Mouse (Mus musculus) stomach, postnatal 0 days (tissue): Measurements from ENCODE around the gene Lrch1. TPM values are rescaled to one million over a fixed set of nuclear protein-coding genes. Genes with fewer than 3 reads are reported as not detected.
A peak's percentile ranks its signal among the peaks of the same experiment; 100 is the strongest.

Experiments used
- ATAC-seq: fragments of 200-750 bp; cut with Nextera tagmentation; 2 replicates; pipeline ENCODE4 v1.8.0; 2017; ENCODE audit not compliant: low FRiP score, low TSS enrichment
- DNase-seq: peaks from one replicate; pipeline ENCODE4 v3.0.0-alpha.2; 2016; ENCODE audit warnings: low spot score
- H3K27ac ChIP-seq: fragments of 300-500 bp; sonication (generic); replicated peaks from 2 replicates; pipeline ENCODE4 v1.5.1; 2014; ENCODE audit warnings: mild to moderate bottlenecking, control low read depth
- H3K27me3 ChIP-seq: fragments of 300-500 bp; sonication (generic); 2 replicates; pipeline ENCODE4 v1.6.1; 2014; ENCODE audit warnings: low read length; ENCODE audit not compliant: control insufficient read depth, insufficient read depth
- H3K36me3 ChIP-seq: fragments of 300-500 bp; sonication (generic); 2 replicates; pipeline ENCODE4 v1.6.1; 2014; ENCODE audit warnings: low read length, mixed read lengths; ENCODE audit not compliant: control insufficient read depth, insufficient read depth
- H3K4me1 ChIP-seq: fragments of 300-500 bp; sonication (generic); replicated peaks from 2 replicates; pipeline ENCODE4 v1.6.1; 2014; ENCODE audit warnings: antibody characterized with exemption; ENCODE audit not compliant: control insufficient read depth, insufficient read depth
- H3K4me2 ChIP-seq: fragments of 300-500 bp; sonication (generic); replicated peaks from 2 replicates; pipeline ENCODE4 v1.6.1; 2014; ENCODE audit warnings: low read depth, mild to moderate bottlenecking, control low read depth, moderate library complexity
- H3K4me3 ChIP-seq: fragments of 300-500 bp; sonication (generic); 2 replicates; pipeline ENCODE4 v1.5.1; 2014; ENCODE audit warnings: low read depth, low read length, control low read depth
- H3K9ac ChIP-seq: fragments of 300-500 bp; sonication (generic); 2 replicates; pipeline ENCODE4 v1.6.1; 2014; ENCODE audit warnings: mild to moderate bottlenecking, low read length, control low read depth, mixed read lengths
- H3K9me3 ChIP-seq: fragments of 300-500 bp; sonication (generic); 2 replicates; pipeline ENCODE4 v1.6.1; 2016; ENCODE audit warnings: low read length; ENCODE audit not compliant: control insufficient read depth
- CTCF ChIP-seq: IDR thresholded peaks from 2 replicates; pipeline ENCODE4 v1.5.1; 2016; ENCODE audit warnings: antibody characterized with exemption, low read depth, mild to moderate bottlenecking, moderate library complexity
- EP300 ChIP-seq: optimal IDR thresholded peaks from 2 replicates; pipeline ENCODE3; 2016; ENCODE audit warnings: antibody characterized with exemption
- WGBS: fragments of 180-500 bp; shearing (Covaris S2); extraction: QIAGEN DNeasy Blood & Tissue Kit; methylation state at CpG from one replicate; pipeline ENCODE4 v1.1.7; 2014; 5-methylcytosine and 5-hydroxymethylcytosine counted together
- polyA plus RNA-seq: library from polyadenylated mRNA; unstranded; fragments of >200 nt; fragmentation: Nextera tagmentation; extraction: Ambion mirVana; gene quantifications from 2 replicates; pipeline ENCODE4 v1.2.1, GENCODE M21; 2015

The Lrch1 gene
- polyA plus RNA-seq, 1 experiment from 2014 or later = 11.7 TPM

DNA sequence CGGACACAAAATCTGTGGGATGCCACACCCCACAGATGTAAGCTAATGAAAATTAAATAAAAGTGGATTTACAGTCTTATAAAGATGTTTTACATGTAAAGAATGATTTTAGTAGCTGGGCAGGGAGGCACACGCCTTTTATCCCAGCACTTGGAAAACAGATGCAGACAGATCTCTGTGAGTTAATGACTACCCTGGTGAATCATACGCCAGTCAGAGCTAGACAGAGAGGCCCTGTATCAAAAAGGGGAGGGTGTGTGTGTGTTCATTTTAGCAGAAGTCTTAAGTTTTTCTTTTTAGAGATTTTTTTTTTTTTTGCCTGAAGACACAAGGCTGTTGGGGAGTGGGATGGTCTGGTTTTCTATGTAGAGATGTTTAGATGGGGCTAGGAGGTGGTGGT, 160.0 kb downstream of the Lrch1 start:
- H3K27me3 ChIP-seq = no peaks in the 10 kb centered on the region
- TF ChIP-seq CTCF (no peak), EP300 (no peak)
- ATAC-seq = no peak
- no peak overlapping the region for H3K4me3 ChIP-seq
- DNase-seq = no peak
- no peak overlapping the region for H3K27ac ChIP-seq
- H3K4me2 ChIP-seq = no peak overlapping the region
- H3K9ac ChIP-seq = no peak overlapping the region
- H3K9me3 ChIP-seq = no peaks in the 10 kb centered on the region
- H3K36me3 ChIP-seq = peaks cover 16% of the 10 kb centered on the region; the same call in 1 of the 2 replicates
- no peaks in the 10 kb centered on the region for H3K4me1 ChIP-seq
- WGBS = 61% methylated on average over 3 of the region's 3 CpGs

DNA sequence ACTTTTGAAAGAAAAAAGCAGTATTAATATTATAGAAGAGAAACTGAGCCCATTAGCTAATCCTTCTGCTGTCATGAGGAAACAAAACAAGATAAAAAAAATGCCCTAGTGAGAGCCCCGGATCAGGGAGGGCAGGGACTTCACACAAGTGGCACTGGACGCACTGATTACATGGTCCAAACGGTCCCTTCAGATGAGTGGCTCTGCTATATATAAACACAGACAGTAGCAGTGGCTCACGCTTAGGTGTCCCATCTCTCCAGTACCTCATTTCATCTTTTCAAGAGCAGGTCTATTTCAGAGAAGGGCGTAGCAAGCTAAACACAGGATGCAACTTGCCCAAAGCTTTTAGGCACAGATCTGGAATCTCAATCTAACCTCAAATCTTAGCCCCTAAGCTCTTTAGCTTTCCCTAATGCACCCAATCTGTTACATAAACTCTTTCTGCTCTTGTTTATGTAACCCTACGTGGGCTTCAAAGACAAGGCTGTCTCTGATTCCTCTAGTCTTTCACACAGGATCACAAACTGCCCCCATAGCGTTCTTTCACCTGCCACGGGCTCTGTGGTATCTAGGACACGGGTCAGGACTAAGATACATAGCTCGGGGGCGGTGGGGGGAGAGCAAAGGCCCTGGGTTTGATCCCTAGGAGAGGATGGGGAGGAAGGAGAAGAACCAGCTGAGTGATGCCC, 163.3 kb downstream of the Lrch1 start:
- DNase-seq (no peak), ATAC-seq (no peak)
- TF ChIP-seq CTCF = no peak
- no peak for TF ChIP-seq EP300
- WGBS = 56% methylated on average over 11 of the region's 11 CpGs
- Histone ChIP-seq H3K4me2 (no peak overlapping the region), H3K27me3 (no peaks in the 10 kb centered on the region), H3K27ac (no peak overlapping the region), H3K4me3 (no peak overlapping the region), H3K36me3 (peaks cover 16% of the 10 kb centered on the region; the same call in 1 of the 2 replicates), H3K4me1 (no peaks in the 10 kb centered on the region), H3K9ac (no peak overlapping the region), H3K9me3 (no peaks in the 10 kb centered on the region)

DNA sequence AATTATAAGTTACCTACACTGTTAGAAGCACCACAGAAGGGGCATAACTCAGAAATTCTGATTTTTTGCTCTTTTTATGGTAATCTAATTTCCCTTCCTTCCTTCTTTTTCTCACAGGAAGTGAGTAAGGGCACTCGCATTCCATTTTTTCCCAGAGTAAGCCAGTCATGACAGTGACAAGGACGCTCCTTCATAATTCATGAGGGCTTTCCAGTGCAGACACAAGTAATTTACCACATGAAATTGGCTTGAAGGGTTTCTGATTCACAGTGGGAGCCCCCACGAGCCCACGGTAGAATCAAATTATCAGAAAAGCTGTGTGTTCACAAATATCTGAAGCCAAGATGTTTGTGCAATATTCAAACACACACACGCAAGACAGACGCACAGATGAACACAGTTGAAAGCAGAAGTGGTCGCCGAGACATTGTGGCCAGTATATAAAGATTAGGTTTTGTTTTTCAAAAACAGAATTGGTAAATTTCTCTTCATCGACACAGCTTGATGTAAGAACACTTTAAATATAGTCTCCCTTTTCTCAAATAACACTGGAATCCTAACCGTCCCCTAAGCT, 173.5 kb downstream of the Lrch1 start:
- DNase-seq (no peak), ATAC-seq (no peak)
- Histone ChIP-seq H3K27me3 (no peaks in the 10 kb centered on the region), H3K4me2 (no peak overlapping the region), H3K4me1 (no peaks in the 10 kb centered on the region), H3K36me3 (peaks cover 13% of the 10 kb centered on the region), H3K4me3 (no peak overlapping the region), H3K9ac (no peak overlapping the region), H3K9me3 (no peaks in the 10 kb centered on the region), H3K27ac (no peak overlapping the region)
- no peak for TF ChIP-seq EP300
- TF ChIP-seq CTCF = no peak
- WGBS = 87% methylated on average over 10 of the region's 10 CpGs

DNA sequence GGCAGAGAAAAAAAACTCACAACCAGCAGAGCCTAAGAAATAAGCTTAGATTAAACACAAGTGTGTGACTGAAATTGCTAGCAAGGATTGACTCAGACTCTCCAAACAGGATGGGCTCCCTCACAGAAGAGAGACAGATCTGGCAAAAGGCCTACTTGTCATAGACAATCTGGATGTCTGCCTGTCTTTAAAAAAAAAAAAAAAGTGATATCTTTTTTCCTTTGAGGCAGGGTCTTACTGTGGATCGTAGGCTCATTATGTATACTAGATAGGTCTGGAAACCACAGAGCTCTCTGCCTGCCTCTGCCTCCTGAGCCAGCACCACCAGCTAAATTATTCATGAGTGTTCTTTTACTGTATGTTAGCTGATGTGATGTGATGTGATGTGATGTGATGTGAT, 179.8 kb downstream of the Lrch1 start:
- no peaks in the 10 kb centered on the region for H3K9me3 ChIP-seq
- no peaks in the 10 kb centered on the region for H3K27me3 ChIP-seq
- H3K27ac ChIP-seq = no peak overlapping the region
- DNase-seq = no peak
- WGBS = 70% methylated on average over 1 of the region's 1 CpGs
- ATAC-seq = no peak
- H3K4me1 ChIP-seq = no peaks in the 10 kb centered on the region
- H3K36me3 ChIP-seq = peaks cover 8% of the 10 kb centered on the region
- H3K4me3 ChIP-seq = no peak overlapping the region
- TF ChIP-seq CTCF = no peak
- TF ChIP-seq EP300 = no peak
- no peak overlapping the region for H3K4me2 ChIP-seq
- no peak overlapping the region for H3K9ac ChIP-seq

DNA sequence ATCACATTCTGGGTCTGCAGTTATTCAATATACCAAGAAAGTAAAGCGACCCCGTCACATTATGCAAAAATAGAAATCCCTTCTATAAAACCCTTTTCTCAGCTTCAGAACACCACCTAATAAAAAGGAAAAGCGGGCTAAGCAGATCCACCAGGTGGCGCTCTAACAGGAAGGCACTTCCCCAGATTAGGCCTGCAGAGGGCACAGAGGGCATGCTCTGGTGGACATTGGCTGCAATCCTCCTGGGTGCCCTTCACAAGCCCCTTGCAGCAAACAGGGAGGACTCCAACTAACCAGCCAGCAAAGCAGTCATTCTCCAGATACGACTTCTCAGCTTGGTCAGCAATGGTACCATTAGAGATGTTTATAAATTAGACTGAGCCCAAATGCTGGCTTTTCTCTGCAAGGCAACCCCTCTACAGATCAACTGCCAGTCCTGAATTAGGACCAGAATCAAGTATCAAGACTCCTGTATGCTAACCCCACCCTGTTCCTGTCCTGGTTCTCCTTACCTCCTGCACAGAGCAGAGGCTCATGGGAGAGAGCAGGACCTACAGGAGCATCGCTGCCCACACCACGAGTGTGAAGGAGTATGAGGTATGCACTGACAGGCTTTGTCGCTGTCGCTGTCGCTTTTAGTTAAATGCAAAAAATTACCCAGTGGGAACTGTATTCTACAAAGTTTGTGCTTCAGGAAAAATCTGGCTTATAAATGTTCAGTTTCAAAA, 183.3 kb downstream of the Lrch1 start:
- no peak overlapping the region for H3K27ac ChIP-seq
- ATAC-seq = 0 out of 2 replicates have a peak, but pooled peaks have one; percentile 29
- WGBS = 61% methylated on average over 10 of the region's 10 CpGs

More for the DNA sequence above, 183.3 kb downstream of the Lrch1 start:
- no peaks in the 10 kb centered on the region for H3K27me3 ChIP-seq
- H3K36me3 ChIP-seq = no peaks in the 10 kb centered on the region
- no peaks in the 10 kb centered on the region for H3K4me1 ChIP-seq
- no peaks in the 10 kb centered on the region for H3K9me3 ChIP-seq
- no peak overlapping the region for H3K4me2 ChIP-seq
- DNase-seq = peak; percentile 76
- TF ChIP-seq EP300 = no peak
- peak; percentile 95 for TF ChIP-seq CTCF
- no peak overlapping the region for H3K4me3 ChIP-seq
- no peak overlapping the region for H3K9ac ChIP-seq
